Mouse (Mus musculus) midbrain, embryonic 10.5 days (tissue): ENCODE results near the gene Invs. TPM values are rescaled to one million over a fixed set of nuclear protein-coding genes. Genes with fewer than 3 reads are reported as not detected.

ENCODE experiments used
- DNase-seq: peaks from one replicate; pipeline ENCODE4 v3.0.0-alpha.2; 2017; ENCODE audit warnings: low spot score
- H3K27ac ChIP-seq: fragments of 300-500 bp; sonication (generic); replicated peaks from 2 replicates; pipeline ENCODE4 v1.5.1; 2016; ENCODE audit warnings: mild to moderate bottlenecking
- H3K27me3 ChIP-seq: fragments of 300-500 bp; sonication (generic); 2 replicates; pipeline ENCODE4 v1.6.1; 2016; ENCODE audit warnings: low read depth, mild to moderate bottlenecking; ENCODE audit not compliant: poor library complexity, severe bottlenecking
- H3K36me3 ChIP-seq: fragments of 300-500 bp; sonication (generic); 2 replicates; pipeline ENCODE4 v1.6.1; 2016; ENCODE audit warnings: mild to moderate bottlenecking, moderate library complexity
- H3K4me1 ChIP-seq: fragments of 300-500 bp; sonication (generic); 2 replicates; pipeline ENCODE4 v1.6.1; 2016
- H3K4me3 ChIP-seq: fragments of 300-500 bp; sonication (generic); 2 replicates; pipeline ENCODE4 v1.5.1; 2016; ENCODE audit warnings: mild to moderate bottlenecking, moderate library complexity
- H3K9me3 ChIP-seq: fragments of 300-500 bp; sonication (generic); replicated peaks from 2 replicates; pipeline ENCODE4 v1.6.1; 2016; ENCODE audit warnings: mild to moderate bottlenecking
- WGBS: fragments of 180-500 bp; shearing (Covaris S2); methylation state at CpG from one replicate; pipeline ENCODE4 v1.1.7; 2016; 5-methylcytosine and 5-hydroxymethylcytosine counted together
- polyA plus RNA-seq: library from polyadenylated mRNA; unstranded; fragments of >200 nt; fragmentation: Nextera tagmentation; extraction: Ambion mirVana; gene quantifications from 2 replicates; pipeline ENCODE4 v1.2.1, GENCODE M21; 2016

Invs gene
- polyA plus RNA-seq, 1 experiment from 2014 or later = 9.0 TPM

- WGBS = 62% methylated on average over 2 of the region's 2 CpGs
- H3K4me1 ChIP-seq = no peaks in the 10 kb centered on the region
- H3K36me3 ChIP-seq = no peaks in the 10 kb centered on the region
- H3K4me3 ChIP-seq = no peak overlapping the region
- DNase-seq = peak; percentile 20
- no peaks in the 10 kb centered on the region for H3K27me3 ChIP-seq
- no peak overlapping the region for H3K27ac ChIP-seq
- peaks cover 12% of the 10 kb centered on the region; the same call in 1 of the 2 replicates for H3K9me3 ChIP-seq
Observed at GRCm38 (mm10) chr4:48481287-48481686, 201.7 kb downstream of the Invs start.

Other genes with a start within 250 kb of the Invs start
- gene Nr4a3, start 234.6 kb upstream of the Invs start, polyA plus RNA-seq = 0.60 and 0.61 TPM in 2 replicates
- 21.6 and 27.1 TPM in 2 replicates for gene Stx17, start 154.8 kb upstream of the Invs start, polyA plus RNA-seq
- gene Erp44, start 202 bp upstream of the Invs start, polyA plus RNA-seq = 66.7 and 68.5 TPM in 2 replicates
- gene Tex10, start 193.7 kb downstream of the Invs start, polyA plus RNA-seq = 67.3 and 68.0 TPM in 2 replicates